Mouse (Mus musculus) forebrain, embryonic 15.5 days (tissue): ENCODE data around the gene Zfp711. TPM values are rescaled to one million over a fixed set of nuclear protein-coding genes. Genes with fewer than 3 reads are reported as not detected.
A peak's percentile ranks its signal among the peaks of the same experiment; 100 is the strongest.

Experiments
- ATAC-seq: fragments of 200-750 bp; cut with Nextera tagmentation; replicated peaks from 2 replicates; pipeline ENCODE4 v1.8.0; 2017; ENCODE audit warnings: mild to moderate bottlenecking, moderate TSS enrichment, moderate library complexity
- H3K27ac ChIP-seq: fragments of 300-500 bp; sonication (generic); replicated peaks from 2 replicates; pipeline ENCODE4 v1.5.1; 2015; ENCODE audit warnings: mild to moderate bottlenecking, inconsistent platforms
- H3K27me3 ChIP-seq: fragments of 300-500 bp; sonication (generic); 2 replicates; pipeline ENCODE4 v1.6.1; 2015; ENCODE audit warnings: inconsistent platforms
- H3K36me3 ChIP-seq: fragments of 300-500 bp; sonication (generic); 2 replicates; pipeline ENCODE4 v1.6.1; 2015; ENCODE audit warnings: mild to moderate bottlenecking, inconsistent platforms
- H3K4me1 ChIP-seq: fragments of 300-500 bp; sonication (generic); 2 replicates; pipeline ENCODE4 v1.6.1; 2015; ENCODE audit warnings: inconsistent platforms
- H3K4me2 ChIP-seq: fragments of 300-500 bp; sonication (generic); replicated peaks from 2 replicates; pipeline ENCODE4 v1.6.1; 2015; ENCODE audit warnings: mild to moderate bottlenecking, inconsistent platforms
- H3K4me3 ChIP-seq: fragments of 300-500 bp; sonication (generic); 2 replicates; pipeline ENCODE4 v1.5.1; 2015; ENCODE audit warnings: mild to moderate bottlenecking, inconsistent platforms
- H3K9ac ChIP-seq: fragments of 300-500 bp; sonication (generic); replicated peaks from 2 replicates; pipeline ENCODE4 v1.6.1; 2015; ENCODE audit warnings: mild to moderate bottlenecking, inconsistent platforms
- H3K9me3 ChIP-seq: fragments of 300-500 bp; sonication (generic); 2 replicates; pipeline ENCODE4 v1.6.1; 2016; ENCODE audit warnings: inconsistent platforms
- WGBS: fragments of 180-500 bp; shearing (Covaris S2); methylation state at CpG from one replicate; pipeline ENCODE4 v1.1.7; 2015; ENCODE audit warnings: mixed read lengths; 5-methylcytosine and 5-hydroxymethylcytosine counted together
- polyA plus RNA-seq: library from polyadenylated mRNA; unstranded; fragments of >200 nt; fragmentation: Nextera tagmentation; extraction: Ambion mirVana; gene quantifications from 2 replicates; pipeline ENCODE4 v1.2.1, GENCODE M21; 2015

Gene Zfp711
- 31.7 and 34.0 TPM in 2 replicates for polyA plus RNA-seq

DNA sequence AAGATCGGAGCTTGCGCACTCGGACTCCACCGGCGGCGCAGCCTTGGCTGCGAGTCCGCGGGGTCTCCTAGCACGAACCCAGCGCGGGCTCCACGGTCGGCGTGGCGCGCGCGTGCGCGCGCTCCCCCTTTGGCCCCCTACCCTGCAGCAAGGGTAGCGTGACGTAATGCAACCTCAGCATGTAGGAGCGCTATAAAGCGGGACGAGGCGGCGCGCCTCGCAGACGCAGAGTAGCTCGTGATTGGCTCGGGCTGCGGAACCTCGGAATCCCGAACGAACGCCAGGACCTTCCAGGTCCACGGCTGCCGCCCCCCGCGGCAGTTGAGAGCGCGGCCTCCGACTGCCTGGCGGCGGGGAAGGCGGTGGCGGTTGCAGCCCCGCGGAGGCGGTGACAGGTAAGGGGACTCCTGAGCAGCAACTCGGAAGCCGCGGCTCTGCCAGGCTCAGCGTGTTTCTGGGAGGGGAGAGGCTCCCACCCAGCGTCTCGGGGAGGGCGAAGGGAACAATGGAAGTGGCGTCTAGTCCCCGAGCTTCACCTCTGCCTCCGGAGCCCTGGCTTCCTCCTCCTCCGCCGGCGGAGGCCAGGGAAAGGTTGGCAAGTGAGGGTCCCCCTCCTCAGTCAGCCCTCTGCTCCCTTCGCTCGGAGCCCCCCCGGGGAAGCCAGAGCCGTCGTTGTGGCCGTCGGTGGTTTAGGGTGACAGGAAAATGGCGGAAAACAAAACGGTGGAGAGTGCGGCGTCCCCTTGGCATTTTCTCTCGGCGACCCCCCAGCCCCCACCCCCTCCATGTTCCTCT lies at the start of gene Zfp711:
TSS of gene Zfp711 (plus strand) at position 16 of the 795 bp plus-strand sequence.
- Histone ChIP-seq H3K9ac (peak within 1 kb of the TSS; percentile 85), H3K27me3 (no peaks in the 10 kb centered on the region), H3K36me3 (no peaks in the 10 kb centered on the region), H3K27ac (peak within 1 kb of the TSS; percentile 90), H3K4me1 (no peaks in the 10 kb centered on the region), H3K4me3 (peak within 1 kb of the TSS; percentile 78), H3K9me3 (no peaks in the 10 kb centered on the region), H3K4me2 (peak within 1 kb of the TSS; percentile 41)
- ATAC-seq: peak; percentile 98
- WGBS: 18% methylated on average over 62 of the region's 79 CpGs

DNA sequence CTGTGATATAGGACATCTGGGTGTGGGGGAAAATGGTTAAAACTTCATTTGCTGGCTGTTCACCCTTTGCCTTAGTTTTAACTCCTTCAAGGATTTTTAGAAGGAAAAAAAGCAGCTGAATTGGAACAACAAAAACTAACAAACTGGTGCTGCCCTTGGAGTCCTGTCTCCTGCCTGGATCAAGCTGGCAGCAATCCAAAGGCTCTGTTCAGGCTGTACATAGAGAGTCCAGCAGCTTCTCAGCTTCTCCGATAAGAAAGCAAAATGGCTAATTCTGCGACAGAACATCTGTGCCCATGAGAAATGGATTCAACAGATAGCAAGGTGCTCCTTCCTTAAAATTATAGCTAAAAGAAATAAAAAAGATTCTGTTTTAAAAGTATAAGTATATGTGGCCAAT lies 32.6 kb upstream of the Zfp711 start:
- Histone ChIP-seq H3K9ac (no peak overlapping the region), H3K4me1 (no peaks in the 10 kb centered on the region), H3K36me3 (no peaks in the 10 kb centered on the region), H3K27ac (no peak overlapping the region), H3K4me3 (no peak overlapping the region), H3K4me2 (no peak overlapping the region), H3K9me3 (no peaks in the 10 kb centered on the region), H3K27me3 (no peaks in the 10 kb centered on the region)
- no peak for ATAC-seq
- 80% methylated on average over 2 of the region's 2 CpGs for WGBS

DNA sequence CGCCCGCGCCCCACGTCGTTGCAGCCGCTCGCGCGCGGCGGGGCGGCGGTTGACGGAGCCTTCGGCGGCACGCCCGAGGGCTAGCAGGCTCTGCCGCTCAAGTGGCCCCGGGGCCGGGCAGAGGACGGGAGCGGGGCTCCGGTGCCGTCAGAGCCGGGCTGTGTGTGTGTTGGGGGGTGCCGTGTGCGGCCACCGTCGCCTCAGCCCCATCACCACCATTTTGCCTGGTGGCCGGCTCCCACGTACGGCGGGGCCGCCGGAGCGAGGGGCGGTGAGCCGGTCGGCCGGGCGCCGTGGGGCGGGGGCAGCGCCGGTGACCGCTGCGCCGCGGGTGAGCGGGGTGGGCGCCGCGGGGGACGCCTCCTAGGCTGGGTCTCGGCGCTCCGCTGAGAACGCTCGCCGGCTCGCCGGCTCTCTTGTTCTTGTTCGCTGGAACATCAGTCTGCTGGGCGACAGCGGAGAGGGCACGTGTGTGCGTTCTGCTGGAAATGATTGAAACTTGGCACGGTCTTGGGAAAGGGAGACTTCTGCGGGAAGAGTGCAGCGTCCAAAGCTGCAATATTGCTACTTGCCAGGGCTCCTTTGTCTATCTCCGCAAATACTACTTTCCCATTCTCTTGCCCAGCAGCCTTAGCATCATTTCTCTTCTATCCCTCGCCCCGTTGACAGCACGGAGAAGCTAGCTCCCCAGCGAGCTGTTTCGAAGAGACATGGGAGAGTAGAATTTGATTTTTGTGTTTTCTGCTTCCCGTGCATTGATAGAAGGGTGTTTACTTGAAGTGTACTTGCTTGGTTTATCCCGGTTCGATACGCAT lies 1.2 kb downstream of the Zfp711 start:
- Histone ChIP-seq H3K27me3 (no peaks in the 10 kb centered on the region), H3K9ac (peak overlapping the region; percentile 85), H3K27ac (peak overlapping the region; percentile 90), H3K4me3 (peak overlapping the region; percentile 78), H3K9me3 (no peaks in the 10 kb centered on the region), H3K4me1 (no peaks in the 10 kb centered on the region), H3K36me3 (no peaks in the 10 kb centered on the region), H3K4me2 (peak overlapping the region; percentile 41)
- WGBS: 28% methylated on average over 70 of the region's 81 CpGs
- peak; percentile 73 for ATAC-seq

DNA sequence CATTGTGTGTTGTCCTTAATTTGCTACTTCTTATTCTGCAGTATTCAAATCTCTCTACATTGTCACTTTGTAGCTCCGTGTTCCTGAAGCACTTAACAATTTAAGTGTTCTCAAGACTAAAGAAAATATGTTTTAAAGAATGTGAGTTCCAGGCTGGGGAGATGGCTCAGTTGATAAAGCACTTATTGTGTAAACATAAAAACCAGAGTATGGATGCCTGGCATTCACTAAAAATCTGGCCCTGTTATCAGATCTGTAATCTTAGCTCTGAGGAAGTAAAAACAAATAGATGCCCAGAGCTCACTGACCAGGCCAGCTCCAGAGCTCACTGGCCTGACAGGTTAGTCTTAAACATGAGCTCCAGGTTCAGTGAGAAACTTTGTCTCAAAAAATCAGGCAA lies 75.2 kb downstream of the Zfp711 start:
- ATAC-seq: no peak
- no peak overlapping the region for H3K9ac ChIP-seq
- H3K27ac ChIP-seq: no peak overlapping the region
- WGBS: 49% methylated on average over 1 of the region's 1 CpGs
- no peaks in the 10 kb centered on the region for H3K4me1 ChIP-seq
- no peak overlapping the region for H3K4me2 ChIP-seq
- no peaks in the 10 kb centered on the region for H3K9me3 ChIP-seq
- H3K27me3 ChIP-seq: no peaks in the 10 kb centered on the region
- H3K36me3 ChIP-seq: no peaks in the 10 kb centered on the region
- no peak overlapping the region for H3K4me3 ChIP-seq

DNA sequence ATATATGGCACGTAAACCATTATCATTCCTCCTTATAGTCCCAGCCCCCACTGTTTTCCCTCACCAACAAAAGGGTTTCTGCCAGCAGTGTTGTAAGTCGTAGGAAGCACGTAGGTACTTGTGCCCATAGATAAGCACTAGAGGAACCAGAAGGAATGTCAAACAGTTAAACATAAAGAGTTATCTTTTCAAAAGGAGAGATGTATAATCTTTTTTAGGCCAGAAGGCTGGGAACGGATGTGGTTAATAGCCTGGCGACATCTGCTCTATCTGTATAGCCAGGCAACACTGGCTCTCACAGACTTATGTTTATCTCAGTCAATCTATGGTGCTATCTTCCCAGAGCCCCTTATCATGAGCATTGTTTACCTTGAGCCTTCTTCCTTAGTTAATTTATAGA lies 80.3 kb downstream of the Zfp711 start:
- no peaks in the 10 kb centered on the region for H3K36me3 ChIP-seq
- H3K27ac ChIP-seq: no peak overlapping the region
- H3K27me3 ChIP-seq: no peaks in the 10 kb centered on the region
- no peak overlapping the region for H3K9ac ChIP-seq
- no peaks in the 10 kb centered on the region for H3K9me3 ChIP-seq
- no peak overlapping the region for H3K4me3 ChIP-seq
- H3K4me1 ChIP-seq: no peaks in the 10 kb centered on the region
- ATAC-seq: no peak
- 90% methylated on average over 5 of the region's 5 CpGs for WGBS
- no peak overlapping the region for H3K4me2 ChIP-seq

Other genes with a start within 250 kb of the Zfp711 start
- gene Satl1, start 193.7 kb upstream of the Zfp711 start, polyA plus RNA-seq: not detected in 2 replicates
- gene 2010106E10Rik, start 105.3 kb upstream of the Zfp711 start, polyA plus RNA-seq: not detected in 2 replicates
- gene Pof1b, start 98.1 kb downstream of the Zfp711 start, polyA plus RNA-seq: 0.26 and 0.27 TPM in 2 replicates